Mouse (Mus musculus) heart, postnatal 0 days (tissue): ENCODE measurements around the gene Slc22a8. TPM values are rescaled to one million over a fixed set of nuclear protein-coding genes. Genes with fewer than 3 reads are reported as not detected.

ENCODE experiments used
- ATAC-seq: fragments of 200-750 bp; cut with Nextera tagmentation; 2 replicates; pipeline ENCODE4 v1.8.0; 2017; ENCODE audit warnings: low read depth, moderate number of reproducible peaks, moderate library complexity; ENCODE audit not compliant: insufficient read depth
- DNase-seq: peaks from one replicate; pipeline ENCODE4 v3.0.0-alpha.2; 2016; ENCODE audit warnings: low spot score
- H3K27ac ChIP-seq: fragments of 300-500 bp; sonication (generic); 2 replicates; pipeline ENCODE4 v1.5.1; 2014; ENCODE audit warnings: low read depth, mild to moderate bottlenecking
- H3K27me3 ChIP-seq: fragments of 300-500 bp; sonication (generic); 2 replicates; pipeline ENCODE4 v1.6.1; 2014; ENCODE audit warnings: low read length, mixed read lengths; ENCODE audit not compliant: control insufficient read depth, insufficient read depth
- H3K36me3 ChIP-seq: fragments of 300-500 bp; sonication (generic); replicated peaks from 2 replicates; pipeline ENCODE4 v1.6.1; 2014; ENCODE audit warnings: low read length, mixed read lengths; ENCODE audit not compliant: control insufficient read depth, insufficient read depth
- H3K4me1 ChIP-seq: fragments of 300-500 bp; sonication (generic); 2 replicates; pipeline ENCODE4 v1.6.1; 2014; ENCODE audit warnings: antibody characterized with exemption; ENCODE audit not compliant: control insufficient read depth, insufficient read depth
- H3K4me2 ChIP-seq: fragments of 300-500 bp; sonication (generic); 2 replicates; pipeline ENCODE4 v1.6.1; 2014; ENCODE audit warnings: low read depth, mild to moderate bottlenecking, low read length, moderate library complexity
- H3K4me3 ChIP-seq: fragments of 300-500 bp; sonication (generic); 2 replicates; pipeline ENCODE4 v1.5.1; 2014; ENCODE audit warnings: low read depth, low read length
- H3K9ac ChIP-seq: fragments of 300-500 bp; sonication (generic); replicated peaks from 2 replicates; pipeline ENCODE4 v1.6.1; 2014; ENCODE audit warnings: low read depth, low read length, mixed read lengths
- H3K9me3 ChIP-seq: fragments of 300-500 bp; sonication (generic); replicated peaks from 2 replicates; pipeline ENCODE4 v1.6.1; 2016; ENCODE audit warnings: low read length; ENCODE audit not compliant: control insufficient read depth
- CTCF ChIP-seq: IDR thresholded peaks from 2 replicates; pipeline ENCODE4 v1.5.1; 2016; ENCODE audit warnings: antibody characterized with exemption, control low read depth, low read depth
- EP300 ChIP-seq: IDR thresholded peaks from 2 replicates; pipeline ENCODE4 v1.6.1; 2016; ENCODE audit warnings: antibody characterized with exemption, low read depth
- WGBS: fragments of 180-500 bp; shearing (Covaris S2); extraction: QIAGEN DNeasy Blood & Tissue Kit; methylation state at CpG from one replicate; pipeline ENCODE4 v1.1.7; 2014; 5-methylcytosine and 5-hydroxymethylcytosine counted together
- polyA plus RNA-seq: library from polyadenylated mRNA; unstranded; fragments of >200 nt; fragmentation: Nextera tagmentation; extraction: Ambion mirVana; gene quantifications from 2 replicates; pipeline ENCODE4 v1.2.1, GENCODE M21; 2015
- total RNA-seq: library from RNA; depleted of rRNA; stranded (reverse); fragments of >200 nt; gene quantifications from 2 replicates; pipeline ENCODE4 v1.2.3, GENCODE M21; 2014; ENCODE audit warnings: low replicate concordance; rRNA removed

Slc22a8 gene
- total and polyA plus RNA-seq, 2 experiments from 2014 or later, result 0.05 TPM; not detected in 1

GRCm38 (mm10) chr19:8655833-8656232 is 64.8 kb downstream of the Slc22a8 start:
- TF ChIP-seq EP300 (no peak), CTCF (no peak)
- Histone ChIP-seq H3K27me3 (0 out of 2 replicates have a peak, but pooled peaks cover 3% of the 10 kb centered on the region), H3K4me1 (no peaks in the 10 kb centered on the region), H3K4me2 (no peak overlapping the region), H3K36me3 (no peaks in the 10 kb centered on the region), H3K4me3 (no peak overlapping the region), H3K9ac (no peak overlapping the region), H3K27ac (peak overlapping the region; percentile 61), H3K9me3 (no peaks in the 10 kb centered on the region)
- ATAC-seq (no peak), DNase-seq (no peak)

- H3K4me2 ChIP-seq, result no peak overlapping the region
- peak overlapping the region; percentile 61 for H3K27ac ChIP-seq
- H3K9me3 ChIP-seq, result no peaks in the 10 kb centered on the region
- no peak for DNase-seq
- no peak overlapping the region for H3K4me3 ChIP-seq
- H3K36me3 ChIP-seq, result no peaks in the 10 kb centered on the region
- 69% methylated on average over 4 of the region's 4 CpGs for WGBS
- H3K27me3 ChIP-seq, result 0 out of 2 replicates have a peak, but pooled peaks cover 4% of the 10 kb centered on the region
- H3K4me1 ChIP-seq, result no peaks in the 10 kb centered on the region
- no peak overlapping the region for H3K9ac ChIP-seq
- ATAC-seq, result peak; percentile 64
- TF ChIP-seq CTCF (no peak), EP300 (no peak)
Observed at GRCm38 (mm10) chr19:8656341-8656740, 65.3 kb downstream of the Slc22a8 start.

Other genes with a start within 250 kb of the Slc22a8 start
- gene Slc22a30, start 186.1 kb upstream of the Slc22a8 start, total RNA-seq, result not detected in 2 replicates
- not detected in 2 replicates for gene Slc22a30, start 186.1 kb upstream of the Slc22a8 start, polyA plus RNA-seq
- 0.04 TPM in 1 of 2 replicates, not detected in the other for gene Slc22a6, start 26.8 kb downstream of the Slc22a8 start, total RNA-seq
- not detected in 2 replicates for gene Slc22a6, start 26.8 kb downstream of the Slc22a8 start, polyA plus RNA-seq
- not detected in 2 replicates for gene Chrm1, start 72.5 kb downstream of the Slc22a8 start, total RNA-seq
- gene Chrm1, start 72.5 kb downstream of the Slc22a8 start, polyA plus RNA-seq, result 0.05 TPM in 1 of 2 replicates, not detected in the other
- 38.3 and 66.4 TPM in 2 replicates for gene Slc3a2, start 132.1 kb downstream of the Slc22a8 start, total RNA-seq
- gene Slc3a2, start 132.1 kb downstream of the Slc22a8 start, polyA plus RNA-seq, result 40.9 and 41.5 TPM in 2 replicates
- 40.8 and 45.8 TPM in 2 replicates for gene Wdr74, start 144.6 kb downstream of the Slc22a8 start, total RNA-seq
- 35.4 and 36.6 TPM in 2 replicates for gene Wdr74, start 144.6 kb downstream of the Slc22a8 start, polyA plus RNA-seq
- gene 1700092M07Rik, start 149.5 kb downstream of the Slc22a8 start, total RNA-seq, result not detected in 2 replicates
- gene 1700092M07Rik, start 149.5 kb downstream of the Slc22a8 start, polyA plus RNA-seq, result 0.38 TPM in 1 of 2 replicates, not detected in the other
- 104 and 105 TPM in 2 replicates for gene Stx5a, start 150.2 kb downstream of the Slc22a8 start, total RNA-seq
- 57.0 and 63.6 TPM in 2 replicates for gene Stx5a, start 150.2 kb downstream of the Slc22a8 start, polyA plus RNA-seq
- gene Nxf1, start 165.8 kb downstream of the Slc22a8 start, total RNA-seq, result 42.3 and 46.8 TPM in 2 replicates
- 54.8 and 59.2 TPM in 2 replicates for gene Nxf1, start 165.8 kb downstream of the Slc22a8 start, polyA plus RNA-seq
- gene Tmem223, start 179.7 kb downstream of the Slc22a8 start, total RNA-seq, result 283 and 306 TPM in 2 replicates
- gene Tmem223, start 179.7 kb downstream of the Slc22a8 start, polyA plus RNA-seq, result 214 and 228 TPM in 2 replicates
- gene Tmem179b, start 183.2 kb downstream of the Slc22a8 start, total RNA-seq, result 38.6 and 83.7 TPM in 2 replicates
- 46.7 and 49.1 TPM in 2 replicates for gene Tmem179b, start 183.2 kb downstream of the Slc22a8 start, polyA plus RNA-seq
- 11.7 and 14.9 TPM in 2 replicates for gene Taf6l, start 195.2 kb downstream of the Slc22a8 start, total RNA-seq
- 12.8 and 14.5 TPM in 2 replicates for gene Taf6l, start 195.2 kb downstream of the Slc22a8 start, polyA plus RNA-seq
- 47.7 and 59.8 TPM in 2 replicates for gene Polr2g, start 207.3 kb downstream of the Slc22a8 start, total RNA-seq
- gene Polr2g, start 207.3 kb downstream of the Slc22a8 start, polyA plus RNA-seq, result 143 and 144 TPM in 2 replicates
- 1.5 and 1.6 TPM in 2 replicates for gene Zbtb3, start 211.3 kb downstream of the Slc22a8 start, total RNA-seq
- gene Zbtb3, start 211.3 kb downstream of the Slc22a8 start, polyA plus RNA-seq, result 2.7 and 3.1 TPM in 2 replicates
- gene Ttc9c, start 228.1 kb downstream of the Slc22a8 start, total RNA-seq, result 20.0 and 27.2 TPM in 2 replicates
- gene Ttc9c, start 228.1 kb downstream of the Slc22a8 start, polyA plus RNA-seq, result 21.1 and 21.4 TPM in 2 replicates
- 7.1 and 12.6 TPM in 2 replicates for gene Hnrnpul2, start 228.8 kb downstream of the Slc22a8 start, total RNA-seq
- gene Hnrnpul2, start 228.8 kb downstream of the Slc22a8 start, polyA plus RNA-seq, result 2.5 and 2.6 TPM in 2 replicates
- 7.0 TPM in 1 of 2 replicates, not detected in the other for gene AC129217.1, start 238.5 kb downstream of the Slc22a8 start, total RNA-seq
- not detected in 2 replicates for gene AC129217.1, start 238.5 kb downstream of the Slc22a8 start, polyA plus RNA-seq
- gene Bscl2, start 246.2 kb downstream of the Slc22a8 start, total RNA-seq, result 34.7 and 54.2 TPM in 2 replicates
- gene Bscl2, start 246.2 kb downstream of the Slc22a8 start, polyA plus RNA-seq, result 32.1 and 33.3 TPM in 2 replicates
- gene Gng3, start 247.9 kb downstream of the Slc22a8 start, total RNA-seq, result not detected in 2 replicates
- 0.29 and 0.48 TPM in 2 replicates for gene Gng3, start 247.9 kb downstream of the Slc22a8 start, polyA plus RNA-seq